Mouse (Mus musculus) liver, adult 2 months (tissue): ENCODE results near the gene Il15ra.

ENCODE experiments used
- CTCF ChIP-seq: fragments of 200-500 bp; IDR thresholded peaks from 2 replicates; pipeline ENCODE4 v1.5.1; 2011; ENCODE audit warnings: low read depth, low read length, control low read depth
- POLR2A ChIP-seq: fragments of 200-500 bp; IDR thresholded peaks from 2 replicates; pipeline ENCODE4 v1.6.1; 2011; ENCODE audit warnings: low read length, control low read depth; ENCODE audit not compliant: insufficient read depth; ENCODE audit errors: extremely low read depth

- TF ChIP-seq CTCF (no peak), POLR2A (no peak)
Measured at GRCm38 (mm10) chr2:11722564-11722963, 17.5 kb downstream of the Il15ra start.
